Mouse (Mus musculus) adrenal gland, postnatal 14 days (tissue): ENCODE data around the gene Lap3. TPM values are rescaled to one million over a fixed set of nuclear protein-coding genes. Genes with fewer than 3 reads are reported as not detected.

ENCODE experiments used
- DNase-seq: peaks from one replicate; pipeline ENCODE4 v3.0.0; 2021; ENCODE audit warnings: mixed read lengths
- total RNA-seq: library from RNA; stranded (reverse); gene quantifications from 2 replicates; pipeline ENCODE4 v1.2.3, GENCODE M21; 2021

Lap3 gene
- total RNA-seq, 1 experiment from 2014 or later, result 89.3 TPM

GRCm38 (mm10) chr5:45495429-45495975 lies 2.3 kb downstream of the Lap3 start:
- DNase-seq, result no peak

DNA sequence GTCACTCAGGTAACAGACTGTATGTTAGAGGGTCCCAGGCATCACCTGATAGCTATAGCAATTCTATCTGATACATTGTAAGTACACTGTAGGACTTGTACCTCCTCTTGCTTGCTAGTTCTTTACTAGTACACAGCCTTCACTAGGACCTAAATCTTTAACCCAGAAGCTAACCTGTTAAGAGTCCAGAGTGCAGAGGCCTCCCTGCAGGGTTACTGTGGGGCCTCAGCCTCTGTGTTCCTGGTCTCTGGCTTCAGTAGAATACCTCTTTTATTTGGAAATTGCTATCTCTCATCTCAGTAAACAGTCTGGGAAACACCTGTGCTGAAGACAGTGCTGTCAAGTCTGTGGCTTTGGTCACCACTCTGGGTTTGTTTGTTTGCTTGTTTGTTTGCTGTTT lies 2.9 kb downstream of the Lap3 start:
- DNase-seq, result no peak

DNA sequence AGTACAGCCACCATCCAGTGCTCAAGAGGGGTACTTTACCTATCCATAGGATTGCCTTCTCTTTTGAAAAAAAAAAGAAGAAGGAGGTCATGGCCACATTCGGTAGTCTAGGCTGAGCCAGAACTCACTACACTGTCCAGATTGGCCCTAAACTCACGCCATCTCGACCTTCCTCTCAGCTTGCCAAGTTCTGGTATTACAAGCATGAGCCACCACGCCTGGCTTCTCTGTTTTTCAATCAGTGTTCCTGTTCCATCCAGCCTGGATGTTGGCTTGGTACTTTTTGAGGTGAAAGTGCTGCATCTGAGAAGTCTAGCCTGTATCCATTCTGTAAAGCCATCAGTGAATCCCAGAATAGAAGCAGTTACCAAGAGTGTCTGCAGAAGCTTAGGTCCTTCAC lies 3.3 kb downstream of the Lap3 start:
- DNase-seq, result no peak

DNA sequence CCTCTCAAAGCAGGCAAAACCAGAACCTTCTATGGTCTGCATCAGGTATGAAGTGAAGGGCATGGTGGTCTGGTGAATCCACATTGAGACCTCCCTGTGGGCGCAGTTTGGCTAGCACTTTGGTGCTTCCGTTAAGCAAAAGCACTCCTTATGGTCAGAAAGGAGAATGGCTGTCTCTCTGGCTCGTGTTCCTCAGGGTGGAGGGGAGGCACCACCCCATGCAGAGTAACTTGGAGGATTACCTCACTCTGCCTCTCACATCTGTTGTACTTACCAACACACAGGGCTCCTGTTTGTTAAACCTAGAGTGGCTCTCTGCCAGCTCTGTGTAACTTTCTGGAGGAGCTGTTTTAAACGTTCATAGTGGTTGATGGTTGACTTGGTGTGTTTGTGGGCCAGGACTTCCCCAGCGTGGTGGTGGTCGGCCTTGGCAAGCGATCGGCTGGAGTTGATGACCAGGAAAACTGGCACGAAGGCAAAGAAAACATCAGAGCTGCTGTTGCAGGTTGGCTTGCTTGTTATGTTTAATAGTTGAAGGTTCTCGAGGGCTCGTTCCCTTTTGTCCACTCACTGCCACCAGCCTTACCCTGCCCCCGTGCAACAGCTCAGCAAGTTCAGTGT lies 3.9 kb downstream of the Lap3 start:
- no peak for DNase-seq

- no peak for DNase-seq
These were observed 4.4 kb downstream of the Lap3 start for GRCm38 (mm10) chr5:45497564-45497963.

DNA sequence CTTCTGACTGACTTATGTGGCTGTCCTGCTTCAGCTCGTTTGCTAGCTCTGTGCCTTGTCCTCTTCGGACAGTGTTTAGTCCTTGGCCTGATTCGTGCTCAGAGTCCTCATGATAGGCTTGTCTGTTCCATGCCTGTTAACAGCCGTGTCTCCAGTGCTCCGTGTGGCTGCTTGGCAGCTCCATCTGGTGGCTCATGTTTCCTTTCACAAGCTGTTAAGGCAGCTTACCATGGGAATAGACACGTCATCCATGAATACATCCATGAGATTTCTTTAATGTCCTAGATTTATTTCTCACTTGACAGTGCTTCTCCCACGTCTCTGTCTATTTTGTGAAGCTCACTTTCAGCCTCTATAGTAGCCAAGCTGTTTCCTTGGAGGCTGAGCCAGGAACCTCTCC lies 16.9 kb downstream of the Lap3 start:
- no peak for DNase-seq

- no peak for DNase-seq
These were observed 19.7 kb downstream of the Lap3 start for GRCm38 (mm10) chr5:45512908-45513307.

DNA sequence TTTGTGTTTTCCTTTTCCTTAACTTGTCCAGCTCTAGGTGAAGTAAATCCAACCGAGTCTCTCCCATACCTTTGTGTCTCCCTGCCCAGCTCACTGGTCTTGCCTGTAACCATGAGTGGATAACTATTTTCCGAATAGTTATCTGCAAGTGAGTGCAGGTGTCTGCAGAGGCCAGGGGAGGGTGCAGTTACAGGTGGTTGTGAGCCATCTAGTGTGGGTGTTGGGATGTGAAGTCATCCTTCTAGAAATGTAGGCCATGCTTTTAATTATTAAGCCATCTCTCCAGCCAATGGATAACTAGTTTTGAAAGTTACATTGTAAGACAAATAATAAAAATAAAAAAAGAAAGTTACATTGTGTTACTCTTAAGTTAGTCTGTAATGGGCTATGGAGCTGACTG lies 20.3 kb downstream of the Lap3 start:
- DNase-seq, result no peak

DNA sequence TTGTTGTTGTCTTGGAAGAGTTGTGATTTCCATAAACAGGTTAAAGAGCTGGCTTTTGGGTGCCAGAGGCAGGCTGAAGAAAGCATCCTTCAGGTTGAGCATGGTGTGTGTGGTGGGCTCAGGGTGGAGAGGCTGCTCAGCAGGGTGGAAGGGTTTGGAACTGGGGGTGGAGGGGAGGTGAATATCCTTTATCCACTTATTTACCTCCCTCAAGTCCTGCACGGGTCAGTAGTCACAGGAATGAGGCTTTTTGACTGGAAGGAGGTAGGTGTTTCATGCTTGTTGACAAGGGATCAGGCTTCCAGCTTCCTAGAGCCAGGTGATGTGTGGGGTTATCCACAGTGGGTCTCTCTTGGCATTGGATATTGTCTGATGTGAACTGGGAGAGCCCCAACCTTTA lies 21.4 kb downstream of the Lap3 start:
- DNase-seq, result no peak

DNA sequence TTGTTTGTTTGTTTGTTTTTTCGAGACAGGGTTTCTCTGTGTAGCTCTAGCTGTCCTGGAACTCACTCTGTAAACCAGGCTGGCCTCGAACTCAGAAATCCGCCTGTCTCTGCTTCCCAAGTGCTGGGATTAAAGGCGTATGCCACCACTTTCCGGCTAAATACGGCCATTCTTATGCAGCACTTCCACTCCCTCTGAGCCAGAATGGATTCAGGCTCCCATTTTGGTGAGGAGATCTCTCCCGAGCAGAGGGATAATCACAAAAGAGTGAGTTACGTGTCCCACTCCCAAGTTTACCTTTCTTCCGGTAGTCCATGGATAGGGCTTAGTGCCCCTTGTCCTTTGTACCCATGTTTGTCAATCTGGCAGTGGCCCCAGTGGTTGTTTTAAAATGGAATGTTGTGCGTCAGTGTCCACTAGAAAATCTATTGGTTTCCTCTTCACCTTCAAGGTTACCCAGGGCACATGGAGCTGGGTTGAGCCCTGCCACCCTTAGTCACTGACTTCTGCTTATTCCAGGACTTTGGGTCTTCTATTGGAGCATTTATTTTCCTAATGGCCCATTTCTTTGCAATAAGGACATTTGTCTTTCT lies 22.1 kb downstream of the Lap3 start:
- no peak for DNase-seq

- DNase-seq, result peak; percentile 97
These were observed 27.0 kb downstream of the Lap3 start, which contains the start of gene Med28 for GRCm38 (mm10) chr5:45519960-45520808. Gene Med28 (plus strand): TSS chr5:45520229.

GRCm38 (mm10) chr5:45520809-45521110 lies 27.6 kb downstream of the Lap3 start:
- DNase-seq, result no peak

GRCm38 (mm10) chr5:45521601-45522000 lies 28.4 kb downstream of the Lap3 start:
- DNase-seq, result no peak

DNA sequence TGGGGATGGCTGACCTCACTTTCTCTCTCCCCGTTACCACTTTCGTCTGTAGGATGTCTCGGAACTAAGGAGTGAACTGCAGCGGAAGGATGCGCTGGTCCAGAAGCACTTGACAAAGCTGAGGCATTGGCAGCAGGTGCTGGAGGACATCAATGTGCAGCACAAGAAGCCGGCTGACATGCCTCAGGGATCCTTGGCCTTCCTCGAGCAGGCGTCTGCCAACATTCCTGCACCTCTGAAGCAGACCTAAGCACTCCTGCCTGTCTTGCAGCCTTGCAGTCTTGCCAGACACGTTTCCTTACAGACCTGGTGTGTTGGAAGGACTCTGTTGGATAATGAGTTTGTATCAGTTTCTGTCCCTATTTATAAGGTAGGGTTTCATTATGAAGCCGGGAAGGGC lies 31.9 kb downstream of the Lap3 start:
- DNase-seq, result no peak

DNA sequence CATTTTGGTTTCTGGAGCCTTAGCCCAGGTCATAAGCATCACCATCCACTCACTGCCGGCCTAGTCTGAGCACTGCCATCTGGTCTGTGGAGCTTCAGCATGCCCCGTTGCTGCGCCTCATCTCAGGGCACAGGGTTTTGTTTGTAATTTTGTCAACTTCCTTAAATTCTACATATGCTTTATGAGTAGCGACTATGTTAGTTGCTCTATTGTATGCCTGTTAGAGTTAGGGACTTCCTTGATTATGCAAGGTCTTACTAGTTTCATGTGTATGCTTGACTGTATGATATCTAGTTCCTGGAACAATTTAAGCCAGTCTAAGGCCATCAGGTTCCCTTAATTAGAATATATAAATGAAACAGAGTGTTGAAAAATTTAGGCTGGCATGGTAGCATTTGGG lies 33.2 kb downstream of the Lap3 start:
- no peak for DNase-seq

GRCm38 (mm10) chr5:45529696-45530095 lies 36.5 kb downstream of the Lap3 start:
- DNase-seq, result peak; percentile 59

GRCm38 (mm10) chr5:45534319-45535098 lies 41.3 kb downstream of the Lap3 start:
- DNase-seq, result peak; percentile 80

GRCm38 (mm10) chr5:45535177-45535576 lies 42.0 kb downstream of the Lap3 start:
- DNase-seq, result no peak

- no peak for DNase-seq
These were observed 46.3 kb downstream of the Lap3 start for GRCm38 (mm10) chr5:45539502-45539901.

GRCm38 (mm10) chr5:45543374-45543773 lies 50.2 kb downstream of the Lap3 start:
- peak; percentile 47 for DNase-seq

GRCm38 (mm10) chr5:45549586-45549985 lies 56.4 kb downstream of the Lap3 start:
- DNase-seq, result no peak
